Mouse (Mus musculus): ENCODE data around the gene Oaz1.
"Not testable (repeated sequence)": the region's sequence is repeated elsewhere in the genome, so short reads cannot be mapped to it uniquely, and the experiment has no call there.

Oaz1 gene

DNA sequence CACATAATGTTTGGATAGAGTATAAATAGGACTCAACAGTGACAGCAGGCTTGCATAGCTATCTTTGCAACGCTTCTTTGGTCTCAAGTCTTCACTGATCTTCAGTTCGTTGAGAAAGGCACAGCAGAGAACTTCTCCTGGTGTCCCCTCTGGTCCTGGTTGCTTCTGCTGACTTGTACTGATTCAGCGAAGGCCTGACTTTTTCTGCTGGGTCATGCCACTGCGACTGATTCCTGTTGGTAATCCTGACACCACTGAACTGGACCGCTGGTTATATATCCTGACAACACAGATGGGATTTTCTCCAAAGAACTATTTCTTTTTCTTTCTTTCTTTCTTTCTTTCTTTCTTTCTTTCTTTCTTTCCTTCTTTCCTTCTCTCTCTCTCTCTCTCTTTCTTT lies 3.9 kb upstream of the Oaz1 start:
- no peak for DNase-seq (ENCODE audit: extremely low read depth, low read depth)

GRCm38 (mm10) chr10:80823316-80823715 lies 3.1 kb upstream of the Oaz1 start:
- DNase-seq (ENCODE audit: extremely low read depth, low read depth), result no peak

- DNase-seq (ENCODE audit: extremely low read depth, low read depth), result no peak
These were observed 2.4 kb upstream of the Oaz1 start for GRCm38 (mm10) chr10:80823847-80824643.

GRCm38 (mm10) chr10:80824827-80825226 lies 1.6 kb upstream of the Oaz1 start:
- no peak for DNase-seq (ENCODE audit: extremely low read depth, low read depth)

DNA sequence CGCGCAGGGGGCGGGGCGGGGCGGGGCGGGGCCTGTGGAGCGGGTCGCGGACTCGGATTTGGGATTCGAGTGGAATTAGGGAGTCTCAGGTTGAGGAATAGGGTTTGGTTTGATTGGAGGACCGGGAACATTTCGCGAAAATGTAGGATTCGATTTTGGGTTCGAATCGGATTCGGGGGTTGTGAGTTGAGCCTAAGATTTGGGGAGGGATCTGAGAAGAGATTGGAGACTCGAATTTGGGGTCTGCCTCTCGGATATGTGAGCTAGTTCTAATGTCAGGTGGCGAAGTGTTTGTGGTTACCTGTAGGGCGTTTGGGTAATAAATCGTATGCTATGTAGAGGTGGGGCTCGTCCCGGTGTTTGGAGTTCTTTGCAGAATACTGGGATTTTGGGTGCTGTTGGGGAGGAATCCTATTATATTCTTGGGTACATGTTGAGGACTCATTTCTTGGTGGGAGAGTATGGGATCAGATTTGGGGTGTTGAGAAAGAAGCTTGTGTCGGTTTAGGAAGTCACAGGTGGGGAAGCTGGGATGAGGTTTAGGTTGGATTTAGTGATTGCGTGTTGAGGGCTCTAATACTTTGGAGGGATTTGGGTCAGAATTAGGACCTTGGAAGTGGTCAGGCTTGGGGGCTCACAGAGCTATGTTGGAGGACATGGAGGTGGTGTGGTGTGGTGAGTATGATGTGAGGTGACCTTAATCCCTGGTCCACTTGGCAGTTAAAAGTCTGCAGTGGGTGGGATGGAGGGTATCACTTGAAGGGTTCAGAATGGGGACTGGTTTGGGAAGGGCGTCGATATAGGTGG lies 810 bp downstream of the Oaz1 start:
- no peak for DNase-seq (ENCODE audit: extremely low read depth, low read depth)

DNA sequence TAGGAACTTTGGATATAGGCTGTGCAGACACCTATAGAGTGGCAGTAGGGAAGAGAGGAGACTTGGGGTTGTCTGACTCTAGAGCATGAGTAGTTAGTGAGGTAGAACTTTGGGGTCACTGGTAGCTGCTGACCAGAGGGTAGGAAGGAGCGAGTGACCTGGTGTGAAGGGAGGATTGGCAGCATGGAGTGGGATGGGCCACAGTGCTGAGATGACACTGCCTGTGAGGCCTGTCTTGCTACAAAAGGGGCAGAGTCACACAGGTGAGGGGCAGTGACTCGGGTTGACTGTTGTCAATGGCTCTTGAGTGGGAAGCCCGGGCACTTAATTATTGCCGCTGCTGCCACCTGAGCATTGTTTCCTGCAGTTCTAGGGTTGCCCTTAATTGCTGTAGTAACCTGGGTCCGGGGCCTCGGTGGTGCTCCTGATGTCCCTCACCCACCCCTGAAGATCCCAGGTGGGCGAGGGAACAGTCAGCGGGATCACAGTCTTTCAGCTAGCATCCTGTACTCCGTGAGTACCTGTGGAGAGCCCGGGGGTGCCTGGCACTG lies 1.5 kb downstream of the Oaz1 start:
- DNase-seq (ENCODE audit: extremely low read depth, low read depth), result no peak

GRCm38 (mm10) chr10:80828587-80828986 lies 2.1 kb downstream of the Oaz1 start:
- DNase-seq (ENCODE audit: extremely low read depth, low read depth), result not testable (repeated sequence)

DNA sequence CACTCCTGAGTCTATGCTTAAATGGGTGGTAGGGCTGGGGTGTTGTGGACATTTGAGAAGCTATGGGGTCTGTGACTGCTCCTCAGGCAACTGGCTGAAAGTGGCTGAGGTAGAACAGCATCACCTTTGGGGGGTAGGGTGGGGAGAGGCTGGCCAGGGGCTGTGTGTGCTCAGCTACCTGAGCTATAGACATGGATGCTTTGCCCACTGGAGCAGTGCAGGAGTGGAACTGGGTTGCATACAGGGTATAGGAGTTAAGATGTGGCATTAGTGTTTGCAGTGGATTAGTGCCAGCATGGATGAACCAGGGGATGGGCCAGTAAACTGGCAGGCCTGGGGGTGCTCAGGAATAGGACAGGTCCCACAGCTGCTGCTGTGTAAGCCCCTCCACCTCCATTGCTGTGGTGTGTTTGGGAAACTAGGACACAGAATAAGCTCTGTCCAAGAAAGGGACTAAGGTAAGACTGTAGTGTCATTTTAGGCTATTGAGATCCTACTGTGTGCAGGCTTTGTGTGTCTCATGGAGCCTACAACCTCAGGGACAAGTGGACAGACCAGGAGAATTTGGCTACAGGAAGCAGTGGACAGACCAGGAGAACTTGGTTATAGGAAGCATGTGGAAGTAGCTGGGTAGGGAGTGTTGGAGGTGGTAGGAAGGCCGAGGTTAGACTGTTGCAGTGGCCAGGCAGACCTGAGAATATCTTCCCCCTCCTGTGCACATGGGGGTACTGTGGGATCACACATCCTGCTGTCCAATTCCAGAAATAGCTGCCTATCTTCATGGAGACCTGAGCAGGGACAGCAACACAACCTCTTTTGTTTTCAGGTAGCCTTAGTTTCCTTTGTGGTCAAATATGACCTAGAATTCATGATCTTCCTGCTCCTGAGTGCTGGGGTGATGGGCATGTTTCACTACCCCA lies 3.2 kb downstream of the Oaz1 start:
- no peak for DNase-seq (ENCODE audit: extremely low read depth, low read depth)

DNA sequence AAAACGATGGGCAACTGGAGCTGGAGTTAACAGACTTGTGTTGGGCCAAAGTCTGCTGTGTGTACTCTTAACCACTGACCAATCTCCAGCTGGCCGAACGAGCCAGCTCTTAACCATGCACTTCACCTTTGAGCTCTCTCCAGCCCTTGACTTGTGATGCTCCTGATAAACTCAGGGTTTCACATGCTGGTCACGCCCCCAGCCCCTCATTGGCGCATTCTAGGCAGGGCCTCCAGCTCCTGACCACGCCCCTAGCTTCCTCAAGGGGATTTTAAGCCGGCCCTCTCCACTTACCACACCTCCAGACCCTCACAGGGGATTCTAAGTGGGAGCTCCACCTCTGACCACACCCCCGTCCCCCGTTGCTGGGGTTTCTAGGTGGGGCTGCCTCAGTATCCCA lies 4.7 kb downstream of the Oaz1 start:
- DNase-seq (ENCODE audit: extremely low read depth, low read depth), result no peak

DNA sequence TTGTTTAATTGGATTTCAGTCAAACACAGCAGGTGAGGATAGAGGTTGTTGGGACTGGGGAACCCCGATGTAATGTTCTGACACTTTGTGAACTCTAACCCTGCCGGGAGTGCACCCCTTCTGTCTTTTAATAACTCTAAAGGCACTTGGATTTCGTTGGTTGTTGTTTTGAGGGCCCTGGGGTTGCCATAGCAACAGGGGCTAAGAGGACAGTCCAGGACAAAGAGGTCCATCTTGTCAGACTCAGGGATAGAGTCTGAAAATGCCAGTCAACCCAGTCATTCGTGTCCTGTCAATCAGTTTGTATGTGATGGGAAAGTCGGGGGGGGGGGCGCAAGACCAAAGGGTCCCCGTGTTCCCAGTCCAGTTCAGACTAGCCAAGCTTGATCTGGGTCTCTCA lies 6.4 kb downstream of the Oaz1 start:
- no peak for DNase-seq (ENCODE audit: extremely low read depth, low read depth)

- no peak for DNase-seq (ENCODE audit: extremely low read depth, low read depth)
These were observed 9.2 kb downstream of the Oaz1 start for GRCm38 (mm10) chr10:80835617-80836016.

DNA sequence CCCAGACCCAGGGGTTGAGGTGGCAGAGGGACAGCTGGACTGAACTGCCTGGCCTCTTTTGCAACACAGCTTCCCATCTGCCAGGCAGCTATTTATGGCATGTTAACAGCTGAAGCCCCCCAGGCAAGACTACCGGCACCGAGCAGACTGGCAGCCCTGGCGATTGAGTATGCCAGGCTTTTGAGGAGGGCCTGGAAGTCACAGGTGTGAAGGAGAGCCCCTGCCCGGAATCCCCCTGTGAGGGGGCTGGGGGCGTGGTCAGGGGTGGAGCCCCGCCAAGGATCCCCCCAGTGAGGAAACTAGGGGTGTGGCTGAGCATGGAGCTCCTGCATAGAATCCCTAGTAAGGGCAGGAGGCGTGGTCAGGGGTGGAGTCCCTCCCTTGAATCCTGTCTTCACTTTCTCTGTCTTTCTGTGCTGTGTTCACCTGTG lies 10.5 kb downstream of the Oaz1 start:
- no peak for DNase-seq (ENCODE audit: extremely low read depth, low read depth)

DNA sequence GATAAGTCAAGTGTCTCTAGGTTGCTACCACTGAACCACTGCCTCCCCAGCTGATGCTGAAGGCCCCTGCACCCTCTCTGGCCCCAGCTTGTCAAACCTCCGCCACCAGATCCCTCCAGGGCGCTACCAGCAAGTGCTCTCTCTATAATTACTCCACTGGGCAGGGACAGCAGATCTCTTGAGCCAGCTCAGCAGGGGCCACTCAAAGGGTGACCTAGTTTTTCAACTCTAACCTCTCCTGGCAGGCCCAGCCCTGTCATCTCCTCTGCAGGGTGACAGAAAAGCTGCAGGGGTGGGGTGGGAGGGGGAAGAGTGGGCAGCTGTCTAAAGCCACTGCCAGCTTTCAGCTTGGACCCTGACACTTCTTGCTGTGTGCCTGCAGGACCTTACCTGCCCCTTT lies 11.4 kb downstream of the Oaz1 start:
- no peak for DNase-seq (ENCODE audit: extremely low read depth, low read depth)

- no peak for DNase-seq (ENCODE audit: extremely low read depth, low read depth)
These were observed 12.0 kb downstream of the Oaz1 start for GRCm38 (mm10) chr10:80838346-80838912.

DNA sequence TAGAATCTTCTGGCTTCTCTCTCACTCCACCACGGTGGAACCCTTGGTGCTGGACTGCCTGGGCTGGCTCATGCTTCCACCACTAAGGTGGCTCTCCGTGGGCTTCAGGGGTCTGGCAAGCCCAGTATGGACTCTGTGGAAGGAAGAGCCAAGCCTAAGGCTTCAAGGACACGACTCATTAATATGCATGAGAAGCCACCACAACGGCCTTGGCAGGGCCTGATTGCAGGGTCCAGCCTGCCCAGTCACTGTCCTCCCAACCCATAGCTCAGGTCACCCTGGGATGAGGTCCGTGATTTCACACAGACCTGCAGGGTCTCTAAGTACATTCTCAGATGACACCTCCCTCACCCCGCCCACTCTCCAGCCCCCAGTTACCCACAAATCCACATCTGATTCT lies 13.4 kb downstream of the Oaz1 start:
- DNase-seq (ENCODE audit: extremely low read depth, low read depth), result no peak

- no peak for DNase-seq (ENCODE audit: extremely low read depth, low read depth)
These were observed 15.2 kb downstream of the Oaz1 start for GRCm38 (mm10) chr10:80841685-80842084.

GRCm38 (mm10) chr10:80842334-80842733 lies 15.9 kb downstream of the Oaz1 start:
- DNase-seq (ENCODE audit: extremely low read depth, low read depth), result no peak

GRCm38 (mm10) chr10:80843087-80843930 lies 16.9 kb downstream of the Oaz1 start:
- DNase-seq (ENCODE audit: extremely low read depth, low read depth), result no peak

- DNase-seq (ENCODE audit: extremely low read depth, low read depth), result no peak
These were observed 17.6 kb downstream of the Oaz1 start, which contains the start of gene Lingo3 for GRCm38 (mm10) chr10:80843931-80844547. Lingo3 (minus strand) TSS chr10:80844039.
